Mouse (Mus musculus) lung, postnatal 0 days (tissue): ENCODE data around the gene Pde4d.

Experiments used
- CTCF ChIP-seq: IDR thresholded peaks from 2 replicates; pipeline ENCODE4 v1.5.1; 2016; ENCODE audit warnings: antibody characterized with exemption, mild to moderate bottlenecking
- EP300 ChIP-seq: IDR thresholded peaks from 2 replicates; pipeline ENCODE4 v1.6.1; 2016; ENCODE audit warnings: antibody characterized with exemption, mild to moderate bottlenecking, control low read depth

- TF ChIP-seq CTCF (peak; percentile 37; the same call in 1 of the 2 replicates), EP300 (no peak)
Observed at GRCm38 (mm10) chr13:109622207-109622606, 1172.5 kb downstream of the Pde4d start.
